Mouse (Mus musculus): ENCODE measurements at regions not wholly inside any gene's neighbourhood (a gene's known extent, or its start where the extent isn't known, plus 50 kb on each side); places are given as distances from the start of the nearest gene placed in this dataset.

GRCm38 (mm10) chr13:28426085-28426484 lies 168.8 kb downstream of the Gm11361 start:
- no peak for DNase-seq
- TF ChIP-seq CTCF (IDR thresholded peaks at IDR 0.05) = peak; percentile 37; the same call in 1 of the 2 replicates
- H3K4me3 ChIP-seq = no peak overlapping the region
- intact Hi-C loops (cut with DNase I) = no loop called here
- H3K27ac ChIP-seq = no peak overlapping the region

GRCm38 (mm10) chr13:28425116-28425515 lies 167.8 kb downstream of the Gm11361 start:
- TF ChIP-seq CTCF (IDR thresholded peaks at IDR 0.05) = no peak
- DNase-seq = no peak
- intact Hi-C loops (cut with DNase I) = no loop called here
- Histone ChIP-seq H3K4me3 (no peak overlapping the region), H3K27ac (no peak overlapping the region)

DNA sequence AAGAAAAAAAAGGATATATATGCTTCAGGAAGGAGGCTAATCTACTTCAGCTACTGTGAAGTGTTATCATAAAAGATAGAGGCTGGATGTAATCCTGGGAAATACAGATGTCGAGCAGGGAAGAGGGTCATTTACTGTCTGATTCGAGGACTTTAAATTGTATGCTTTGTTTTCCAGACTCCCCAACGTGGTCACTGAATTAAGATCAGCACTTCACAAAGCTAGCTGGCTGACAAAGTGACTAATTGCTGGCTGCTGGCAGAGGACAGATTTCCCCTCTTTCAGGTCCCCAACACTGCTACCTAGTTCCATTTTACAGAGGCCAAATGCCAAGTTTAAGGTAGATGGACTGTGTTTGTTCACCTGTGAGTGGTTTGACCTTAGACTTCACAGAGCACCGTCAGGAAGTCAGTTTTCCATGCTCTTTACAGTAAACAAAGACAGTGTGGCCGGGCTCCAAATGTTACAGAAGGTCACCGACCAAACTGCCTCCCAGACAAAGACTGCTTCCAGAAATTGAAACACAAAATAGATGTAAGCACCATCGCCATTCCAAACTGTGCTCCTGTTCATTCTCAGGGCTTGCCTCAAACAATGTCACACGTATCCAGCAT lies 167.2 kb downstream of the Gm11361 start:
- no peak overlapping the region for H3K4me3 ChIP-seq
- no peak overlapping the region for H3K27ac ChIP-seq
- intact Hi-C loops (cut with DNase I) = no loop called here
- no peak for DNase-seq
- no peak for TF ChIP-seq CTCF (IDR thresholded peaks at IDR 0.05)

DNA sequence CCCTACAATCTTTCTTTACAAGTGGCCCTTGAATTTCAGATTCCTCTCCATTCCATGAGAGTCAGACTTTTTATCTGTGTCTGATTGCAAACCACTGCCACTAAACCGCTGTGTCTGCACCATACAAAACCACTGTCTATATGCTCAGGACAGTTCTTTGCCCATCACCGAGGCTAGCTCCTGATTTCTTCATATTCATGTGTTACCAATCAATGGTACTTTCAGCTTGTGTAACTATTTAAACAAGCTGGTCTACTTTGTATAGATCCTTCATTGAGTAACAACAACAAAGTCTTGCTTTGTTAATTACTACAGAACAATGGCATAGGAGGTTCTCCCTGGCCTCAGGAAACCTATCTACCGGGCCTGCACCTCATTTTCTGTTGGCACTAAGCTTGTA lies 164.0 kb downstream of the Gm11361 start:
- DNase-seq = no peak
- intact Hi-C loops (cut with DNase I) = no loop called here
- H3K27ac ChIP-seq = no peak overlapping the region

GRCm38 (mm10) chr13:28420636-28421035 lies 163.3 kb downstream of the Gm11361 start:
- no peak for DNase-seq
- intact Hi-C loops (cut with DNase I) = no loop called here
- Histone ChIP-seq H3K4me3 (no peak overlapping the region), H3K27ac (no peak overlapping the region)
- no peak for TF ChIP-seq CTCF (IDR thresholded peaks at IDR 0.05)

More for the DNA sequence above, 164.0 kb downstream of the Gm11361 start:
- no peak for TF ChIP-seq CTCF (IDR thresholded peaks at IDR 0.05)
- no peak overlapping the region for H3K4me3 ChIP-seq

- DNase-seq = peak; percentile 69
- intact Hi-C loops (cut with DNase I) = loop anchor here (5.0 to 10.0 kb wide), 2 partner anchors 532 to 1415 kb away; partner anchors contain the start of gene Sox4
- peak; percentile 30 for TF ChIP-seq CTCF (IDR thresholded peaks at IDR 0.05)
- H3K4me3 ChIP-seq = peak overlapping the region; percentile 67
- H3K27ac ChIP-seq = no peak overlapping the region
Measured at GRCm38 (mm10) chr13:28419950-28420381, 162.6 kb downstream of the Gm11361 start.

GRCm38 (mm10) chr13:28418936-28419681 lies 161.8 kb downstream of the Gm11361 start:
- no peak for TF ChIP-seq CTCF (IDR thresholded peaks at IDR 0.05)

DNA sequence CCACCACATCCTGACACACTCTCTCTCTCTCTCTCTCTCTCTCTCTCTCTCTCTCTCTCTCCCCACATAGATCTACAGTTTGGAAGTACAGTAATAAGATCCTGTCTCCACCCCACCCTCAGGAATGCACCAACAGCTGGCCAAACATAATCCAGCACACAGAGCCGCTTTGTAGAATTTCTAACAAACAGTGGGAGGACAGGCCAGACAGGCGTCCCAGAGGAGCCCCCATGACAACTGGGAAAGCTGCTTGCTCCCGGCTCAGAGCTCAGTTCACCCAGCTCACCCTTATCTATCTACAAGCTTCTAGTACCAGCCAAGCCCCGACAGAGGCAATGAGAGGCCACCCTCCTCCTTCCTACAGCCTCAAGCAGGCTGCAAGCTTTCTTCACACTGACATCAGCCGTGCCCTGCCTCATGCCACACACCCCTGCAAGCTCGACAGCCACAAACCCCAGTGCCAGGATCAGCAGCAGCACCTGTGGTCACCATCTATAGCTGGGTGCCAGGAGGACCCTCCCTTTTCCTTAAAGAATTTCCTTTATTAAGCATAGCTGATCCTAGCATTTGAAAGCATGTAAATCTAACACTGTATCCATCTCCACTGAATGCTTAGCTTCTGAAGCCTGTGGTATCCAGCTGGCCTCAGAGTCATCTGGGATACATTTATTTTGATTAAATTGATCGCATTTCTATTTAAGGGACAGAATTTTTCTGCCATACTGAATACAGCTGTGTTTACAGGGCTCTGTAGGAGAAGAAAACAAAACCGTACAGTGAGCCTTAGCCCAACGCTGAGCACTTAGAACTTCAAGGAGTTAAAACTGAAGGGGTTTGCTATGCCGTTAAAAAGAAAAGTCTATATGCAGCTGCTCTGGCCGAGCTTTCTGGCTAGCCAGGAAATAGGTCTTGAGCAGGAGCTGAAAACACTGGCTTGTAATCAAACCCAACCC lies 160.9 kb downstream of the Gm11361 start:
- Histone ChIP-seq H3K4me3 (peak overlapping the region; percentile 67), H3K27ac (peak overlapping the region; percentile 68)
- DNase-seq = peak; percentile 44
- no peak for TF ChIP-seq CTCF (IDR thresholded peaks at IDR 0.05)
- intact Hi-C loops (cut with DNase I) = loop anchor here (5.0 to 10.0 kb wide), 2 partner anchors 534 to 1417 kb away; partner anchors contain the start of gene Sox4

More at GRCm38 (mm10) chr13:28418936-28419681, 161.8 kb downstream of the Gm11361 start:
- intact Hi-C loops (cut with DNase I) = loop anchor here (5.0 to 10.0 kb wide), 2 partner anchors 533 to 1416 kb away; partner anchors contain the start of gene Sox4
- Histone ChIP-seq H3K27ac (no peak overlapping the region), H3K4me3 (peak overlapping the region; percentile 67)
- DNase-seq = no peak

GRCm38 (mm10) chr13:28417431-28417928 lies 160.2 kb downstream of the Gm11361 start:
- TF ChIP-seq CTCF (IDR thresholded peaks at IDR 0.05) = no peak
- peak; percentile 24 for DNase-seq
- intact Hi-C loops (cut with DNase I) = loop anchor here (5.0 to 10.0 kb wide), 2 partner anchors 535 to 1417 kb away; partner anchors contain the start of gene Sox4
- Histone ChIP-seq H3K4me3 (peak overlapping the region; percentile 67), H3K27ac (peak overlapping the region; percentile 68)

GRCm38 (mm10) chr13:28416887-28417286 lies 159.6 kb downstream of the Gm11361 start:
- H3K4me3 ChIP-seq = peak overlapping the region; percentile 67
- TF ChIP-seq CTCF (IDR thresholded peaks at IDR 0.05) = no peak
- intact Hi-C loops (cut with DNase I) = loop anchor here (5.0 to 10.0 kb wide), 2 partner anchors 535 to 1418 kb away; partner anchors contain the start of gene Sox4
- peak overlapping the region; percentile 68; the same call in 1 of the 2 replicates for H3K27ac ChIP-seq
- DNase-seq = no peak

- peak; percentile 33 for DNase-seq
- H3K4me3 ChIP-seq = peak overlapping the region; percentile 67
- H3K27ac ChIP-seq = peak overlapping the region; percentile 24; the same call in 1 of the 2 replicates
- intact Hi-C loops (cut with DNase I) = loop anchor here (5.0 to 10.0 kb wide), 2 partner anchors 536 to 1419 kb away; partner anchors contain the start of gene Sox4
- no peak for TF ChIP-seq CTCF (IDR thresholded peaks at IDR 0.05)
Measured at GRCm38 (mm10) chr13:28416231-28416630, 158.9 kb downstream of the Gm11361 start.

- TF ChIP-seq CTCF (IDR thresholded peaks at IDR 0.05) = no peak
- Histone ChIP-seq H3K4me3 (peak overlapping the region; percentile 67), H3K27ac (no peak overlapping the region)
- DNase-seq = no peak
- intact Hi-C loops (cut with DNase I) = loop anchor here (5.0 to 10.0 kb wide), 2 partner anchors 537 to 1419 kb away; partner anchors contain the start of gene Sox4
Measured at GRCm38 (mm10) chr13:28415769-28416168, 158.4 kb downstream of the Gm11361 start.
